Mouse (Mus musculus) gonadal fat pad, adult 2 months (tissue): ENCODE measurements around the gene Nit1. TPM values are rescaled to one million over a fixed set of nuclear protein-coding genes. Genes with fewer than 3 reads are reported as not detected.
"Not testable (repeated sequence)": the region's sequence is repeated elsewhere in the genome, so short reads cannot be mapped to it uniquely, and the experiment has no call there.

ENCODE experiments used
- DNase-seq: peaks from one replicate; pipeline ENCODE4 v3.0.0-alpha.2; 2012; ENCODE audit warnings: low read depth
- polyA plus RNA-seq: library from polyadenylated mRNA; depleted of rRNA; stranded (reverse); fragments of >200 nt; gene quantifications from 2 replicates; pipeline ENCODE4 v1.2.3, GENCODE M21; 2012

Nit1 gene
- polyA plus RNA-seq, 1 experiment: 91.9 TPM

- no peak for DNase-seq
These were observed 3.8 kb upstream of the Nit1 start for GRCm38 (mm10) chr1:171349210-171349609.

GRCm38 (mm10) chr1:171348665-171349064 is 3.2 kb upstream of the Nit1 start:
- no peak for DNase-seq

DNA sequence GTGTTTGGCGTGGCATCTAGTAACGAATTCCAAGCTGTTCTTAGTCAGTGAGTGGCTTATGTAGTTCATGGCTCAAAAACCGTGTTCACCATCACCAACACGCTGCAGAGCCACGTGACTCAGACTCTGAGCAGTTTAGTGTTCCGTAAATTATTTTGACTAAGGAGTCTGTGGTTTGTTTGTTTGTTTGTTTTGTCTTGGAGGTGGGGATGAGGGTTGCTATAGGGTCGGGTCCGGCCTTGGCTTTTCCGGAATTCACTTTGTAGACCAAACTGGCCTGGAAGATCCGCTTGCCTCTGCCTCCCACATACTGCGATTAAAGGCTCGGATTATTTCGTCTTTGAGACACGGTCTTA is 627 bp upstream of the Nit1 start:
- no peak for DNase-seq

DNA sequence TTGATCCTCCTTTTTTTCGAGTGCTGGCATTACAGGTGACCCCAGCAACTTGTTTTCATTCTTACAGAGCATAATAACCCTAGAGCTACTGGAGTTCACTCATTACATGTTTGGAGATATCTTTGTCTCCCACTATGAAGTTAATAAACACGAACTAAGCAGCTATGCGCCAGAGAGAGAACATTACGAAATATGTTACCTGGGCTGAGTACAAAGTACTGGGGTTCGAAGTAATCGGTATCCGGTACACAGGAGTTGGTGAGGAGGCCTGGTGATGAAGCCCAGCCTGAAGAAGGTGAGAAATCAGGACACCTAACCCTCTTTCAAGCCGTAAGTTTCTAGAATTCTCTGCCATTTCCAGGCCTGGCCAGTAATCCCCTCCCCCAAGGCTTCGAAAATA is 731 bp downstream of the Nit1 start:
- DNase-seq: no peak

- no peak for DNase-seq
These were observed 1.3 kb downstream of the Nit1 start for GRCm38 (mm10) chr1:171343922-171344677.

DNA sequence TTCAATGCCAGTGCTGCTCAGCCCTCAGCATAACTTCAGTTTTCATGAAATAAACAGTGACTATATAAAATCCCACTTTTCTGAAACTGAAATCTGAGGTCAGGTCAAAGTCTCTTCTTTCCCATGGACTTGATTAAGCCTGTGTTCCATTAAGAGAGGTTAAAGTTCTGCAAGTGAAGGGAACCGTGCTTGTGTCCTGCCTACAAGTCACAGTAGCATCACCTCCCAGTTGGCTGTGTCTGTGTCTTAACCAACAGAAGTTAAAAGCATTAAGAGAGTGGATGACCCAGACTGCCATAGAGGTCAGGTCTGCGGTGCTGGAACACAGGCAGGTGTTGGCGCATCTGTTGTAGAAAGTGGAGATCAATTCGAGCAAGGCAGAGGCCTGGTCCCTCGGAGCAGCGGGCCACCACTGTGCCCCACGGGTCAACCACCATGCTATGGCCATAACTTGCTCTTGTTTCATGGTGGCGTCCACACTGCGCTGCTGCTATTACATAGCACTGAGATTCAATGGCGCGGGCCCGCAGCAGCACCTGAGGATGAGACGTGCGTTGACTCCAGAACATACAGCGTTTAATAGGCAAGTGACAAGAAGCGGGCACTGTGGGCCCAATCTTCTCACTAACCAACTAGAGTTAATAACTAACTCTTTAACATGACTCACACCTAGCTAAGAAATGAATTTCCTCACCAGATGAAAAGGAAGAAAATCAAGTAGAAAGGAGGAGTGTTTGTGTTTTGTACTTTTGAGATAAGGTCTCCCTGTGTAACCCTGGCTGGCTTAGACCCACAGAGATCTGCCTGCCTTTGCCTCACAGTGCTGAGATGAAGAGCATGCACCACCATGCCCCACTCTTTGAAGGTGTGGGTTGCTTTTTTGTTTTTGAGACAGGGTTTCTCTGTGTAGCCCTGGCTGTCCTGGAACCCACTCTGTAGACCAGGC is 2.9 kb downstream of the Nit1 start:
- no peak for DNase-seq

GRCm38 (mm10) chr1:171330216-171330560 is 15.3 kb downstream of the Nit1 start:
- no peak for DNase-seq

- no peak for DNase-seq
These were observed 15.8 kb downstream of the Nit1 start for GRCm38 (mm10) chr1:171329433-171330215.

DNA sequence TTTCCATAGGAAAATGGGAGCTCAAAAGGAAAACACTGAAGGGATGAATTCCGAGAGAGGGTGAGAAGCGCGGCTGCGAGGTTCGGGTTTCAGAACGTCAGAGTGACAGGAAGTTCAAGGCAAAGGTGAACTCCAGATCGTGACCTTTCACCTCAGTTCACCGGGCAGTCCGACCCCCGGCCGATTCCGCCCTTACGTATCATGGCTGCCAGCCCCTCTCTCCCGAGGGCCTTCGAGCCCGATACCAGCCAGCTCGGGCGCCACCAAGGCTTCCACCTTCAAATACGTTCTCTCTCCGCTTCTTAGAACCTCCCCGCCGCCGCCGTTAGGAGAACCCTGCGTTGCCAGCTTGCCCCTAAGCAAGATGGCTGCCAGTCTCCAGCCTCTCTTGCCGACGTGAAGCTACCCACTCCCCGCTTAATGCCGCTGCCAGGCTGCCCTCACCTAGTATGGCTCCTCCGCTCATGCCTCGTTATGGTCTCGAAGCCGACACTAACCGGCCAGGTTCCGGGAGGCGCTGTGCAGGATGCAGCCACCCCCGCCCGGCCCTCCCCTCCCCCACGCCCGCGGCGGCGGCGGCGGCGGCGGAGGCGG is 16.5 kb downstream of the Nit1 start, which contains the start of gene Dedd:
TSS of gene Dedd (plus strand) at position 307 of the 594 bp plus-strand sequence.
- no peak for DNase-seq

DNA sequence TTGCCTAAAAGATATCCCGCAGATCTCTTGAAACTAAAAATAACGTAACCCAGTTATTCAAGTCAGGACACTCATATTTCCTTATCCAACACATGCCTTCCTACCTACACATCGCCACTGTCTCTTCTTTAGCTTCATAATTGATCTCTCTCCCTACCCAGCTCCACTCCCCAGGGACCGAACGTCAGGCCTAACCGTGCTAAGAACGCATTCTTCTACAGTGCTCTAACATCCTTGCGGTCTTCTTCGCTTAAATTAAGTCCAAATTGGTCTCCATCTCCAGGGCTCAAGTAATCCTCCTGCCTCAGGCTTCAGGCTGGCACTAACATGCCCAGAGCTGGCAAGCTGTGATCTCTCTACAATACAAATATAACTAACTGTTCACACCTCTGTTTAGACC is 17.2 kb downstream of the Nit1 start:
- DNase-seq: no peak

DNA sequence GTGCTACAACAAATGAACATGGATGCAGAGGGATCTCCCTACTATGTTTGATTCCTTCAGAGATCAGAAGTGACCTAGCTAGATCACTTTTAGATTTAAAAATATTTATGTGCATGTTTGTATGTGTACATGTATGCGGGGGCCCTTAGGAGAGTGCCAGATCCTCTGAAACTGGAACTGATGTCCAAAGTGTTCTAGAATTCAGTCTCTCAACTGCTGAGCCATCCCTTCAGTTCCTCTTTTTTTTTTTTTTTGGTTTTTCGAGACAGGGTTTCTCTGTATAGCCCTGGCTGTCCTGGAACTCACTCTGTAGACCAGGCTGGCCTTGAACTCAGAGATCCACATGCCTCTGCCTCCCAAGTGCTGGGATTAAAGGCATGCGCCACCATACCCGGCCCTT is 18.9 kb downstream of the Nit1 start:
- not testable (repeated sequence) for DNase-seq

DNA sequence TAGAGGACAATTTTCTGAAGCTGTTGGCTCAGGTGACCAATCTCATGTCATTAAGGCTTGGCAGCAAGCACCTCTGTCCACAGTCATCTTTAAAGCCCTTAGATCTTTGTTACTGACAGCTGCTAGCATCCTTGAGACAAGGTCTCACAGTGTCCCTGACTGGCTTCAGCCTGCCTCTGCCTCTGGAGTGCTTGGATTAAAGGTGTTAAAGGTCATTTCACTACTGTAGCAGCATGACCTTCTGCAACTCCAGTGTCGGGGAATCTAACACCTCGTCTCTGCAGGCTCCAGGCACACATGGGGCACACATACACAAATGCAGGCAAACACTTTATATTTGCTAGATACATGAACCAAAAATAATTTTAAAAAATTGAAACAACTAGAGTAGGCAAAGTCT is 19.9 kb downstream of the Nit1 start:
- no peak for DNase-seq

GRCm38 (mm10) chr1:171322012-171322411 is 23.4 kb downstream of the Nit1 start:
- no peak for DNase-seq

- DNase-seq: no peak
These were observed 24.0 kb downstream of the Nit1 start for GRCm38 (mm10) chr1:171321415-171321814.

DNA sequence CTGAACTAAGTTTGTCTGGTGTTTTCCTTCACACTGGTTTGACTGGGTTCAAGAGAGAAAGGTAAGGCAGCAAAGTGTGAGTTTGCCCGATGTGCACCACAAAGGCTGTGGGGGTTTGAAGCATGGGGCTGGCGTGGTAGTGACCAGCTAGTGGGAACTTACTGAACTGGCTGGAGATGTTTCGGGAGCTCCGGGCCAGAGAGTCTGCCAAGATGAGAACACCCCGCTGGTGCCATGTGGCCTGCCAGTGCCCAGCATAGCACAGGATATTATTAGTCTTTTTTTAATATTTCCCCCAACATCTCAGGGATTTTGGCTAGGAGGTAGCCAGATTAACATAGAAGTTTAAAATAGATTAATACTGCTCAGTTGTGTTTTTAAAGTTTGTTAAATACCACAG is 25.3 kb downstream of the Nit1 start:
- no peak for DNase-seq

GRCm38 (mm10) chr1:171319748-171320147 is 25.7 kb downstream of the Nit1 start:
- DNase-seq: no peak

GRCm38 (mm10) chr1:171309321-171309720 is 36.1 kb downstream of the Nit1 start:
- DNase-seq: no peak

DNA sequence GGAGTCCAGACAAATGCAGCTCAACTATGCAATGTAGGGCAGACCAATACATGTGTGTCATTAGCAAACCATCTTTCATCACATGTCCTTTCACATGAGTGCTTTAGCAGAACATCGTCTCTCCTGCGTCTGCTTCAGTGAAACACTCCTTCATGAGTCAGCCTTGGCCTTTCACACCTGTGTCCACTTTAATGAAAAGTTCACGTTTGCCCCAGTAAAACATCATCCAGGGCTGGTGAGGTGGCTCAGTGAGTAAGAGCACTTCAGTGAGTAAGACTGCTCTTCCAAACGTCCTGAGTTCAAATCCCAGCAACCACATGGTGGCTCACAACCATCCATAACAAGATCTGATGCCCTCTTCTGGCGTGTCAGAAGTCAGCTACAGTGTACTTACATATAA is 39.3 kb downstream of the Nit1 start:
- not testable (repeated sequence) for DNase-seq

DNA sequence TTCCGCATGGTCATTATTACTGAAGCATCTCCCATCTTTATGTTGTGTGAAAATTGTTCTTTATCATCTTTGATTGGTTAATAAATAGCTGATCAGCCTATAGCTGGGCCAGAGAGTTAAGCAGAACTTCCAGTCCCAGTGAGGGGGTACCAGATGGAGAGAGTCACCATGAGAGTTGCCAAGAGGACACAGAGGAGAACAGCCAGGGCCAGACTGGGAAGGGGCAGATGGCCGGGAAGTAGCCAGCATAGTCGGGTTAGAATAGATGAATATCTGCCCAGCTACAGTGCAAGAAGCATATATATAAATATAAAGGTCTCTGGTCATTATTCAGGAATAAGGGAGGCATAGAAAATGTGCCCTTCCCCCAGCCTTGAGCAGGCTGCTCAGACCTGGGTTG is 47.2 kb downstream of the Nit1 start:
- DNase-seq: no peak

DNA sequence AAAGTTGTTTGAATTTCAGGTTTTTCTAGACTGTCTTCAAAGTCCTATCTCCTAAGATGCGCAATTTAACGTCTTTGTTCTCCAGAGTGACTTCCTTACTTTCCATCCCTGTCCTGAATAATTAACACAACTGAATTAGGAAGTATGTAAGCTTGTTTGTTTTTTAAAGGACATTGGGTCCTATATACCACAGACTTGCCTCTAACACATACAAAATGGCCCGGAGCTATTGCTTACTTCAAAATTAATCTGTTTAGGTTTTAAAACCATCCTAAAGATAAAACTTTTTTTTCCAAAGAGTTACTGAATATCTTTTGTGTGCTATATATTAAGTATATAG is 50.4 kb downstream of the Nit1 start:
- no peak for DNase-seq

DNA sequence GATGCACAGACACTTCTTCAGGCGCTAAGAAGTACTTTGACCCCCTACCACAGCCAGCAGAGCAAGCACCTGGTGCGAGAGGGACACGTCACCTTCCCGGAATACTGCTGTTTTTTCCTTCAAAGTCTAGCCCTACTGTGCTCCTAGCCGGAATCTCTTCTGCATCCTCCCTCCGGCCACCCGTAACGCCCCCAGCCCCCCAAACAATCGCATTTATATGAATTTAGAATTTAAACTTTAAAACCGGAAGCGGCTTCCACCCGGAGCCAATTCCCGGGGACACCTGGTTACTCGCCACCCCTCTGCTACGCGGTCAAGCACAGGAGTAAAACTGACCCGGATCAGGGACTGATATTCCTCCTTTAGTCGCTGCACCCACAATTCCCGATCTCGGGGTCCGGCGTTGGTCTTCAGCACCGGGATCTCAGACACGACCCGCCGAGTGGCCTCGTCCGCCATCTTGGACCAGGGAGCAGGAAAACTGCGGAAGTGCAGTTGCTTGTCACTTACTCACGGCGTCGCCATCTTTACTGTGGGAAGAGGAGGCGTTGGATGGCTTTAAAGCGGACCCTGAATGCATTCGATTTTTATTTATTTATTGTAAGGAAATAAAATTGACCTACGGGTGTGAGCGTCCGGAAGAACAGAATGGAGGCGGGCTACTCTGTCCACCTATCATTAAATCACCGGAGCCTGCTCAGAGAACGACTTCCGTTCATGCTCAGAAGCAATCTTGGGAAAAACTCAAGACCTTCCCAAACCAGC is 51.0 kb downstream of the Nit1 start, which contains the start of gene Ufc1:
TSS of gene Ufc1 (minus strand) at position 727 of the 765 bp plus-strand sequence.
- DNase-seq: no peak
